21 mouse cellular contexts compared by ENCODE assay signal in genomic region chr11:98034061-98034460, GRCm38 (mm10). TPM values are rescaled to one million over a fixed set of nuclear protein-coding genes. Genes with fewer than 3 reads are reported as not detected.
A peak's percentile ranks its signal among the peaks of the same experiment; 100 is the strongest.
DNase-seq lines count a peak whose midpoint lies in the region; ATAC-seq and TF ChIP-seq lines count a peak whose summit lies in the region.
"Had no signal": no experiment of that assay in that cellular context is flagged by ENCODE, and none has a peak within 500 bp of the region (broad histone marks: within the 10 kb centered on the region; RNA-seq: fewer than 3 reads in every experiment).

No protein-coding gene starts in this region.

- H3K4me2 ChIP-seq in midbrain, embryonic 14.5 days (ENCODE audit: low read length): no peak overlapping the region
- H3K4me2 ChIP-seq in intestine, postnatal 0 days (replicated peaks; ENCODE audit: low read depth): no peak overlapping the region
- H3K4me2 ChIP-seq: heart, embryonic 12.5 days; heart, embryonic 15.5 days; hindbrain, embryonic 14.5 days had no signal

- DNase-seq in midbrain, embryonic 10.5 days (ENCODE audit: low spot score): no peak
- no peak for DNase-seq in midbrain, embryonic 14.5 days
- peak; percentile 75 for DNase-seq in brain, adult 2 months (ENCODE audit: low read depth, low spot score)
- DNase-seq in heart, adult 11 months: no peak
- DNase-seq in thymus, postnatal 10 days (ENCODE audit: low spot score in 2 of 2): no peak
- DNase-seq: adrenal gland, adult 2 months; cerebellum, adult 11-12 months; cerebellum, postnatal 36 days; heart, adult 18-20 months; heart, postnatal 14 days; heart, postnatal 4 days had no signal

- H3K79me2 ChIP-seq in C2C12 (ENCODE audit: control insufficient read depth, insufficient read depth): peaks cover 9% of the 10 kb centered on the region

- 88% methylated on average over 5 of the region's 5 CpGs for WGBS in midbrain, embryonic 10.5 days
- 86% methylated on average over 5 of the region's 5 CpGs for WGBS in midbrain, embryonic 14.5 days
- 37% methylated on average over 5 of the region's 5 CpGs for WGBS in olfactory bulb, adult 2 months
- 73% methylated on average over 5 of the region's 5 CpGs for WGBS in intestine, postnatal 0 days

- peak overlapping the region; percentile 13 for H3ac ChIP-seq in C2C12 (ENCODE audit: control insufficient read depth, insufficient read length, low read depth)

- peaks cover 4% of the 10 kb centered on the region for H3K79me3 ChIP-seq in C2C12 (ENCODE audit: low read depth)

- no peaks in the 10 kb centered on the region for H3K9me3 ChIP-seq in midbrain, embryonic 10.5 days (replicated peaks)
- no peaks in the 10 kb centered on the region for H3K9me3 ChIP-seq in midbrain, embryonic 14.5 days (ENCODE audit: control insufficient read depth, low read length)
- no peaks in the 10 kb centered on the region for H3K9me3 ChIP-seq in intestine, postnatal 0 days (ENCODE audit: control insufficient read depth)
- H3K9me3 ChIP-seq: forebrain, embryonic 10.5 days; forebrain, embryonic 13.5 days; heart, embryonic 12.5 days; heart, embryonic 15.5 days had no signal

- peaks cover 40% of the 10 kb centered on the region for H3K27me3 ChIP-seq in midbrain, embryonic 10.5 days (ENCODE audit: low read depth, poor library complexity, severe bottlenecking)
- H3K27me3 ChIP-seq in midbrain, embryonic 14.5 days (ENCODE audit: control insufficient read depth, insufficient read depth, low read length): no peaks in the 10 kb centered on the region
- H3K27me3 ChIP-seq in C2C12 (ENCODE audit: control insufficient read depth, insufficient read depth, insufficient read length): no peaks in the 10 kb centered on the region
- H3K27me3 ChIP-seq in intestine, postnatal 0 days (replicated peaks; ENCODE audit: control insufficient read depth, insufficient read depth, low read length): peaks cover 24% of the 10 kb centered on the region

- no peak overlapping the region for H3K9ac ChIP-seq in midbrain, embryonic 14.5 days (replicated peaks; ENCODE audit: low read length)
- no peak overlapping the region for H3K9ac ChIP-seq in intestine, postnatal 0 days (ENCODE audit: low read depth, low read length)
- H3K9ac ChIP-seq: heart, embryonic 12.5 days; heart, embryonic 15.5 days; hindbrain, embryonic 14.5 days had no signal

- TF ChIP-seq POLR2A in olfactory bulb, adult 2 months (IDR thresholded peaks at IDR 0.05; ENCODE audit: insufficient read depth, low read depth, low read length): no peak

- peaks cover 24% of the 10 kb centered on the region for H3K36me3 ChIP-seq in midbrain, embryonic 10.5 days
- H3K36me3 ChIP-seq in midbrain, embryonic 14.5 days (ENCODE audit: control insufficient read depth, insufficient read depth, low read length): peaks cover 23% of the 10 kb centered on the region
- H3K36me3 ChIP-seq in C2C12 (ENCODE audit: control insufficient read depth, insufficient read depth): peaks cover 56% of the 10 kb centered on the region
- H3K36me3 ChIP-seq in intestine, postnatal 0 days (ENCODE audit: control insufficient read depth, insufficient read depth): peaks cover 22% of the 10 kb centered on the region

- H3K27ac ChIP-seq in midbrain, embryonic 10.5 days (replicated peaks): 0 out of 2 replicates have a peak overlapping the region, but pooled peaks have one; percentile 23
- no peak overlapping the region for H3K27ac ChIP-seq in midbrain, embryonic 14.5 days (replicated peaks; ENCODE audit: low read depth, low read length)
- peak overlapping the region; percentile 82 for H3K27ac ChIP-seq in olfactory bulb, adult 2 months (ENCODE audit: insufficient read depth, low read depth, low read length)
- H3K27ac ChIP-seq in intestine, postnatal 0 days (ENCODE audit: low read depth, low read length): no peak overlapping the region
- H3K27ac ChIP-seq: heart, embryonic 15.5 days; hindbrain, postnatal 0 days had no signal

- H3K4me1 ChIP-seq in midbrain, embryonic 10.5 days: peaks cover 30% of the 10 kb centered on the region
- H3K4me1 ChIP-seq in midbrain, embryonic 14.5 days (ENCODE audit: control insufficient read depth, insufficient read depth, low read length): peaks cover 18% of the 10 kb centered on the region
- H3K4me1 ChIP-seq in olfactory bulb, adult 2 months (ENCODE audit: control insufficient read depth, insufficient read depth, low read length): peaks cover 35% of the 10 kb centered on the region
- no peaks in the 10 kb centered on the region for H3K4me1 ChIP-seq in intestine, postnatal 0 days (replicated peaks; ENCODE audit: control insufficient read depth, insufficient read depth, low read length)

- no peak for ATAC-seq in midbrain, embryonic 14.5 days (ENCODE audit: low FRiP score, low TSS enrichment)
- ATAC-seq in intestine, postnatal 0 days: no peak
- ATAC-seq: inflammation-experienced regulatory T-cells, adult 6 months had no signal

- no peak overlapping the region for H3K4me3 ChIP-seq in midbrain, embryonic 10.5 days
- no peak overlapping the region for H3K4me3 ChIP-seq in midbrain, embryonic 14.5 days (replicated peaks; ENCODE audit: low read depth, low read length)
- H3K4me3 ChIP-seq in C2C12 (ENCODE audit: insufficient read depth, poor library complexity, severe bottlenecking): no peak overlapping the region
- H3K4me3 ChIP-seq in olfactory bulb, adult 2 months (ENCODE audit: insufficient read depth, low read depth, low read length): no peak overlapping the region
- H3K4me3 ChIP-seq in intestine, postnatal 0 days (ENCODE audit: low read depth, low read length): no peak overlapping the region
- H3K4me3 ChIP-seq: forebrain, embryonic 10.5 days; forebrain, embryonic 13.5 days; heart, embryonic 12.5 days; heart, embryonic 15.5 days had no signal

- no peak for TF ChIP-seq CTCF in C2C12 (IDR thresholded peaks at IDR 0.05; ENCODE audit: control insufficient read depth, insufficient read depth, insufficient read length)
- TF ChIP-seq CTCF in olfactory bulb, adult 2 months (IDR thresholded peaks at IDR 0.05; ENCODE audit: insufficient read depth, low read depth, low read length): no peak
- no peak for TF ChIP-seq CTCF in intestine, postnatal 0 days (IDR thresholded peaks at IDR 0.05; ENCODE audit: low read depth)

TF ChIP-seq in C2C12, 6 proteins besides CTCF, POLR2A, EP300 and RAD21:
- no peak for TF ChIP-seq USF1 (IDR thresholded peaks at IDR 0.05; ENCODE audit: low read depth)
- peak; percentile 18 for TF ChIP-seq MYOD1 (IDR thresholded peaks at IDR 0.05; ENCODE audit: control insufficient read depth, insufficient read length, low read depth)

RNA-seq across cellular contexts. Expression of gene Rpl19, which starts 7.6 kb away (rescaled TPM):
- 976 and 1,159 TPM in 2 replicates for polyA plus RNA-seq in midbrain, embryonic 10.5 days (2016; fragmentation: Nextera tagmentation; extraction: Ambion mirVana)
- 685 and 710 TPM in 2 replicates for polyA plus RNA-seq in midbrain, embryonic 14.5 days (2014; fragmentation: Nextera tagmentation; extraction: Ambion mirVana)
- polyA plus RNA-seq in C2C12 (2012; fragmentation: generic; extraction: Trizol): 3,682 TPM
- not detected in 2 replicates for polyA plus RNA-seq in olfactory bulb, adult 2 months (2012; ENCODE audit: insufficient read depth, insufficient read length, low replicate concordance, missing spikeins)
- polyA plus RNA-seq in intestine, postnatal 0 days (2015; fragmentation: Nextera tagmentation; extraction: Ambion mirVana): 668 and 699 TPM in 2 replicates

RNA-seq across cellular contexts. Expression of gene Cacnb1, which starts 11.2 kb away (rescaled TPM):
- polyA plus RNA-seq in midbrain, embryonic 10.5 days (2016; fragmentation: Nextera tagmentation; extraction: Ambion mirVana): 7.8 and 12.5 TPM in 2 replicates
- 40.6 and 61.2 TPM in 2 replicates for polyA plus RNA-seq in midbrain, embryonic 14.5 days (2014; fragmentation: Nextera tagmentation; extraction: Ambion mirVana)
- 6.1 TPM for polyA plus RNA-seq in C2C12 (2012; fragmentation: generic; extraction: Trizol)
- not detected in 2 replicates for polyA plus RNA-seq in olfactory bulb, adult 2 months (2012; ENCODE audit: insufficient read depth, insufficient read length, low replicate concordance, missing spikeins)
- 2.8 and 3.2 TPM in 2 replicates for polyA plus RNA-seq in intestine, postnatal 0 days (2015; fragmentation: Nextera tagmentation; extraction: Ambion mirVana)

RNA-seq across cellular contexts. Expression of gene Stac2, which starts 19.2 kb away (rescaled TPM):
- polyA plus RNA-seq in midbrain, embryonic 10.5 days (2016; fragmentation: Nextera tagmentation; extraction: Ambion mirVana): 0.40 and 0.41 TPM in 2 replicates
- 2.9 and 4.1 TPM in 2 replicates for polyA plus RNA-seq in midbrain, embryonic 14.5 days (2014; fragmentation: Nextera tagmentation; extraction: Ambion mirVana)
- polyA plus RNA-seq in C2C12 (2012; fragmentation: generic; extraction: Trizol): 34.6 TPM
- polyA plus RNA-seq in olfactory bulb, adult 2 months (2012; ENCODE audit: insufficient read depth, insufficient read length, low replicate concordance, missing spikeins): not detected in 2 replicates
- polyA plus RNA-seq in intestine, postnatal 0 days (2015; fragmentation: Nextera tagmentation; extraction: Ambion mirVana): 0.13 TPM in 1 of 2 replicates, not detected in the other

RNA-seq across cellular contexts. Expression of gene Arl5c, which starts 38.1 kb away (rescaled TPM):
- polyA plus RNA-seq in midbrain, embryonic 10.5 days (2016; fragmentation: Nextera tagmentation; extraction: Ambion mirVana): 8.9 and 16.8 TPM in 2 replicates
- 7.1 and 12.1 TPM in 2 replicates for polyA plus RNA-seq in midbrain, embryonic 14.5 days (2014; fragmentation: Nextera tagmentation; extraction: Ambion mirVana)
- polyA plus RNA-seq in C2C12 (2012; fragmentation: generic; extraction: Trizol): 0.54 TPM
- polyA plus RNA-seq in olfactory bulb, adult 2 months (2012; ENCODE audit: insufficient read depth, insufficient read length, low replicate concordance, missing spikeins): 395 TPM in 1 of 2 replicates, not detected in the other
- 4.2 and 4.4 TPM in 2 replicates for polyA plus RNA-seq in intestine, postnatal 0 days (2015; fragmentation: Nextera tagmentation; extraction: Ambion mirVana)

RNA-seq across cellular contexts. Expression of gene Plxdc1, which starts 47.8 kb away (rescaled TPM):
- 0.06 and 0.16 TPM in 2 replicates for polyA plus RNA-seq in midbrain, embryonic 10.5 days (2016; fragmentation: Nextera tagmentation; extraction: Ambion mirVana)
- polyA plus RNA-seq in midbrain, embryonic 14.5 days (2014; fragmentation: Nextera tagmentation; extraction: Ambion mirVana): 0.96 and 1.2 TPM in 2 replicates
- polyA plus RNA-seq in C2C12 (2012; fragmentation: generic; extraction: Trizol): 0.25 TPM
- not detected in 2 replicates for polyA plus RNA-seq in olfactory bulb, adult 2 months (2012; ENCODE audit: insufficient read depth, insufficient read length, low replicate concordance, missing spikeins)
- polyA plus RNA-seq in intestine, postnatal 0 days (2015; fragmentation: Nextera tagmentation; extraction: Ambion mirVana): 0.30 and 0.31 TPM in 2 replicates

Comparison
In these comparisons a context has a peak if more than half of its experiments do, and no peak if none do; other contexts are left out.
1. H3K27ac ChIP-seq: peak in midbrain, embryonic 10.5 days (single experiment) and olfactory bulb, adult 2 months (single experiment); none in midbrain, embryonic 14.5 days (single experiment) and intestine, postnatal 0 days (single experiment).
2. RNA of gene Rpl19, which starts 7.6 kb away (polyA plus RNA-seq): 3,682 TPM in C2C12 (single experiment), 976 to 1,159 TPM in midbrain, embryonic 10.5 days, 668 to 699 TPM in intestine, postnatal 0 days and 685 to 710 TPM in midbrain, embryonic 14.5 days; not detected in olfactory bulb, adult 2 months; every median in the first group is over 100 times any median in the second.